Mouse (Mus musculus): ENCODE measurements around the gene Rab4b. TPM values are rescaled to one million over a fixed set of nuclear protein-coding genes. Genes with fewer than 3 reads are reported as not detected.
A peak's percentile ranks its signal among the peaks of the same experiment; 100 is the strongest.

The Rab4b gene
- polyA plus RNA-seq, 1 experiment from 2014 or later = 80.0 TPM

DNA sequence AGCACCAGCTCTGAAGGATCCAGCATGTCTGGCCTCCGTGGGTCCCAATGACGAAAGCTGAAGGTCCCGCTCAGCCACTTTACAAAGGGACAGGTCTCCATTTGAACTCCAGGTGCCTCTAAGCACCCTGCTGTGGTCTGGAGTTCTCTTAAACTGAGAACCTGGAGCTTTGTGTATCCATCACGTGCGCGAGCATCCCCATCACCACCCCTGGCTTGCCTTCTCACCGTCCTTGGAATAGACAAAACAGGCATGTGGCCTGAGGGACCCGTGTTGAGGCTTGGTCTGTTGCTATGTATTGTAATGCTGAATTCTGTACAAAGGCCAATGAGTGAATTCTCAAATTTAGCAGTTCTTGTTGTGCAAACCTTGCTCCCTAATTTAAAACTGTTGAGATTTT, 20.1 kb upstream of the Rab4b start:
- Histone ChIP-seq H3K36me3 (ENCODE audit: poor library complexity, severe bottlenecking) (peaks cover 32% of the 10 kb centered on the region), H3K4me3 (no peak overlapping the region), H3K4me1 (peaks cover 19% of the 10 kb centered on the region), H3K4me2 (no peak overlapping the region), H3K27ac (no peak overlapping the region), H3K9ac (no peak overlapping the region), H3K9me3 (replicated peaks) (no peaks in the 10 kb centered on the region), H3K27me3 (no peaks in the 10 kb centered on the region)
- WGBS = 95% methylated on average over 8 of the region's 8 CpGs
- no peak for ATAC-seq

DNA sequence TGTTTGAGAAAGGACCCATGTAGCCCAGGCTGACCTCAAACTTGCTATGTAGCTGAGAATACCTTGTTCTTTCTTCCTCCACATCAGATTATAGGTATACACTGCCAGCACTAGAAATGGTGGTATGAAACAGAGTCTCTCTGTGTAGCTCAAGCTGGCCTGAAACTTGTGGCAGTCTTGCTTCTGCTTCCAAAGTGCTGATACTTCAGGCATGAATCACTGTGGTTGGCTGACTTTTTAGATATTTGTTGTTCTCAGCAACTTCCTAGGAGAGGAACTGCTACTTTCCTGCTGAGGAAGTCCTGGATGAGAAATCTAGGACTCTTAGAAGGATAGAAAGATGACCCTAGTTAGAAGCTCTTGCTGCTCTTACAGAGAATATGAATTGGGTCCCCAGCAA, 19.7 kb upstream of the Rab4b start:
- H3K27me3 ChIP-seq = no peaks in the 10 kb centered on the region
- peaks cover 24% of the 10 kb centered on the region for H3K4me1 ChIP-seq
- ATAC-seq = no peak

DNA sequence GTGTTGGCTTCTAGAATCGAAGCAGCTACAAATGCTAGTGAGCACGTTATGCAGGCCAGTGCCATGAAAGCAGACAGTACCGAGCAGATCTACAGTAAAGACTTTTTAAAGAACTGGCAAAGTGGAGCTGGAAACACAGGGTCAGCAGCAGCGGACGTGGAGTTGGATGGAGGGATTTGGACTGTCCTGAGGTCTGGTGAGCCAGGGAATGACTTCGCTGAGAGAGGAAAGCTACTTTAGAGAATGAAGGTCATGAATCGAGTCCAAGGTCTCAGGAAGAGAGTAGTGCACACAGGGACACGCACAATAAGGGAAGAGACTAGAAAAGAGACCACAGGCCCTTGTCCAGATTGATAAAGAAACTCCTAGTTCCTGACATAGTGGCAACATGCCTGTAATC, 18.9 kb upstream of the Rab4b start:
- Histone ChIP-seq H3K27ac (no peak overlapping the region), H3K4me3 (no peak overlapping the region), H3K4me1 (peaks cover 29% of the 10 kb centered on the region), H3K9ac (no peak overlapping the region), H3K27me3 (no peaks in the 10 kb centered on the region), H3K4me2 (no peak overlapping the region), H3K36me3 (ENCODE audit: poor library complexity, severe bottlenecking) (peaks cover 32% of the 10 kb centered on the region), H3K9me3 (replicated peaks) (no peaks in the 10 kb centered on the region)
- ATAC-seq = no peak
- WGBS = 93% methylated on average over 8 of the region's 8 CpGs

More for the DNA sequence above, 19.7 kb upstream of the Rab4b start:
- Histone ChIP-seq H3K4me3 (no peak overlapping the region), H3K4me2 (no peak overlapping the region), H3K36me3 (ENCODE audit: poor library complexity, severe bottlenecking) (peaks cover 32% of the 10 kb centered on the region), H3K9ac (no peak overlapping the region), H3K9me3 (replicated peaks) (no peaks in the 10 kb centered on the region), H3K27ac (no peak overlapping the region)

DNA sequence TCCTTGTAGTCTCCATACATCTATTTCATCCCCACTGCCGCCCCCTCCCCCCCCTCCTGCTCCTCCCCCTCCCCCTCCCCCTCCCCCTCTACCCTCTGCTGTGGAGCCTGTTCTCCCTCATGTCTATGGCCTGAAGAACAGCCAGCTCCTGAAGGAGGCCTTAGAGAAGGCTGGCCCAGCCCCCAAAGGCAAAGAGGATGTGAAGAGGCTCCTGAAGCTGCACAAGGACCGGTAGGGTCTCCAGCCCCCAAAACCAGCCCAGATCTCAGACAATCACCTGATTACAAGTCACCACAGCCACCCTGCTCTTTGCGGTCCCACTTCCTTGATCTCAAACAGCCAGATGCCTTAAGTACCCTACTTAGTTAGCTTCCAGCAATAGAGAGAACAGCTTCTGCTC, 18.4 kb upstream of the Rab4b start:
- H3K27me3 ChIP-seq = no peaks in the 10 kb centered on the region
- H3K9ac ChIP-seq = no peak overlapping the region
- H3K4me1 ChIP-seq = peaks cover 30% of the 10 kb centered on the region
- H3K36me3 ChIP-seq (ENCODE audit: poor library complexity, severe bottlenecking) = peaks cover 32% of the 10 kb centered on the region
- H3K4me3 ChIP-seq = no peak overlapping the region
- H3K27ac ChIP-seq = no peak overlapping the region
- H3K4me2 ChIP-seq = 0 out of 2 replicates have a peak overlapping the region, but pooled peaks have one; percentile 88
- H3K9me3 ChIP-seq (replicated peaks) = no peaks in the 10 kb centered on the region
- 90% methylated on average over 3 of the region's 3 CpGs for whole genome bisulfite sequencing
- no peak for ATAC-seq

DNA sequence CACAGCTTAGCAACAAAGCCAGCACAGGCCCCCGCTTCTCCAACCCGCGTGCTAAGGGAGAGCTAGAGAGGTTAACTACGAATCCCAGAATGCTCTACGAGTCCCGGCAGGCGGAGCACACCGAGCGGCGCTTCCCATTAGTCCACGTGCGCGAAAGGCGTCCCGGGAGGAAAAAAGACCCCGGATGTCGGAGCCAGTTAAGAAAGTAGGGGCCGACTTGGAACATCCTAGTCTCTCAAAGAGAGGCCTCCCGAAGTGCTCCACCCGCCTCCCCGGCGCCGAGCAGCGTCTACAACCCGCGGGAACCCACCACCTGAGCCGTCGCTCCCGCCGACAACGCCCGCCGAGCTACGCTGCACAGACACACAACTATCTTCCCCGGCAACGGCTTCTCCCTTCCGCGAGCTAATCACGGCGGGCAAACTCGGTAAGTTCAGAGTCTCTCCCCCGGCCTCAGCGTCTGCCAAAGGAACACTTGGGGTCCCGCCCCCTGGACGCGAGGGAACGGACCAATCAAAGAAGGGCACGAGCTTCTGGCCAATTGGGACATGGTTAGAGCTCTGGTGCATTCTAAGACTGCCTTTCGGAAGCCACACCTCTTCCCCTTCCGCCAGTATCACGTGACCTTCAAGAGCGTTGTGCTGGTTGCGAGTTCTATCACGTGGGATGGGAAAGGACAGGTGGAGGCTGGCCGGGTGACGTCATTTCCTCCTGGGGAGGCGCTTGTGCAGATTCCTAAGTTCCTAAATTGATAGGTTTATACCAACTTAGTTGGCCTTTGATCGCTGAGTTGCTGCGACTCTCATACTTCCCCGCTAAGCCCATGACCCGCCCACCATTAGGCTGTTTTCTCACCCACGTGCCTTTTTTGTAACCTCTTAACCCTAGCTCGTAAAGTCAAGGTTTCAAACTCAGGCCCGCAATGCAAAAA, 17.2 kb upstream of the Rab4b start, which contains the start of the genes BC024978 and Snrpa:
Gene BC024978, plus strand, starts transcription at position 101 of the 931 bp plus-strand sequence.
Gene Snrpa, minus strand, starts transcription at position 591 of the 931 bp plus-strand sequence.
- Histone ChIP-seq H3K4me2 (peak within 1 kb of the TSS; percentile 88), H3K36me3 (ENCODE audit: poor library complexity, severe bottlenecking) (peaks cover 37% of the 10 kb centered on the region), H3K9me3 (replicated peaks) (no peaks in the 10 kb centered on the region), H3K27ac (peak within 1 kb of the TSS; percentile 98), H3K9ac (peak within 1 kb of the TSS; percentile 86), H3K4me1 (peaks cover 30% of the 10 kb centered on the region), H3K27me3 (no peaks in the 10 kb centered on the region), H3K4me3 (peak within 1 kb of the TSS; percentile 82)
- WGBS = 1% methylated on average over 61 of the region's 64 CpGs
- peak; percentile 98 for ATAC-seq

DNA sequence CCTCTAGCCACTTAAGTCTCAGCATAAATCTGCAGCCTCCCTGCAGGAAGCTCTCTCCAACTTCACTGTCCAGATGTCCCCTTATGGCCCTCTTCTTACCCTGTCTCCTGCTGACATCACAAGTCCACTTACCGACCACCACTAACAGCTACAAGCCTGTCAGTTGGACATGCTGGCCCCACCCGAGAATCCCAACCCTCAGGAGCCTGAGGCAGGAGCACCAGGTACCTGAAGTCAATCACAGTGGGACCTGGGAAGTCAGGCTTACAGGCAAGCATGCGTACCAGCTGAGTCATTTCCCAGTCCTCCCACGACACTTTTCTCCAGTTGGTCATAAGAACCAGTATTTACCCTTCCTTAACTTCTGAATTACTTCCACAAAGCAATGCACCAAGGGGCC, 15.0 kb upstream of the Rab4b start:
- H3K4me3 ChIP-seq = 0 out of 2 replicates have a peak overlapping the region, but pooled peaks have one; percentile 9
- 88% methylated on average over 4 of the region's 4 CpGs for WGBS
- no peak for ATAC-seq
- H3K9ac ChIP-seq = peak overlapping the region; percentile 27
- H3K4me2 ChIP-seq = peak overlapping the region; percentile 37
- H3K9me3 ChIP-seq (replicated peaks) = no peaks in the 10 kb centered on the region
- H3K36me3 ChIP-seq (ENCODE audit: poor library complexity, severe bottlenecking) = peaks cover 53% of the 10 kb centered on the region
- no peak overlapping the region for H3K27ac ChIP-seq
- H3K27me3 ChIP-seq = no peaks in the 10 kb centered on the region
- peaks cover 30% of the 10 kb centered on the region for H3K4me1 ChIP-seq

DNA sequence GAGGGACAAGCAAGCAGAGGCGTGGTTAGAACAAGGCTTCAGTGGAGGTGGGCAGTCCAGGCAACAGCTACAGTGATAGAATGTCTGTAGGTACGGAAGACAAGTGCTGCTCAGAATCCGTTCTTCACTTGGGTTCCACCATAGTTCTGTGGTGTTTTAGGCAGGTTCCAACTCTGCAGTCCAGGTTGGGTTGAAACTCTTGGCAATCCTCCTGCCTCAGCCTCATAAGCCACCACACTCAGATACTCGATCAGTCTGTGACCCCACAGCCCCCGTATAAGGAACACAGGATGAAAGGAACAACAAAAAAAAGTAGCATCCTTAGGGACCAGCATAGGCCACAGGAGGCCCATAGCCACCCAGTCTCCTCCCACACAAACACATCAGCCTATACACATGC, 13.7 kb upstream of the Rab4b start:
- Histone ChIP-seq H3K27me3 (no peaks in the 10 kb centered on the region), H3K4me1 (peaks cover 30% of the 10 kb centered on the region), H3K4me3 (no peak overlapping the region), H3K4me2 (no peak overlapping the region), H3K9me3 (replicated peaks) (no peaks in the 10 kb centered on the region), H3K36me3 (ENCODE audit: poor library complexity, severe bottlenecking) (peaks cover 66% of the 10 kb centered on the region), H3K27ac (no peak overlapping the region), H3K9ac (no peak overlapping the region)
- WGBS = 98% methylated on average over 5 of the region's 5 CpGs
- no peak for ATAC-seq

DNA sequence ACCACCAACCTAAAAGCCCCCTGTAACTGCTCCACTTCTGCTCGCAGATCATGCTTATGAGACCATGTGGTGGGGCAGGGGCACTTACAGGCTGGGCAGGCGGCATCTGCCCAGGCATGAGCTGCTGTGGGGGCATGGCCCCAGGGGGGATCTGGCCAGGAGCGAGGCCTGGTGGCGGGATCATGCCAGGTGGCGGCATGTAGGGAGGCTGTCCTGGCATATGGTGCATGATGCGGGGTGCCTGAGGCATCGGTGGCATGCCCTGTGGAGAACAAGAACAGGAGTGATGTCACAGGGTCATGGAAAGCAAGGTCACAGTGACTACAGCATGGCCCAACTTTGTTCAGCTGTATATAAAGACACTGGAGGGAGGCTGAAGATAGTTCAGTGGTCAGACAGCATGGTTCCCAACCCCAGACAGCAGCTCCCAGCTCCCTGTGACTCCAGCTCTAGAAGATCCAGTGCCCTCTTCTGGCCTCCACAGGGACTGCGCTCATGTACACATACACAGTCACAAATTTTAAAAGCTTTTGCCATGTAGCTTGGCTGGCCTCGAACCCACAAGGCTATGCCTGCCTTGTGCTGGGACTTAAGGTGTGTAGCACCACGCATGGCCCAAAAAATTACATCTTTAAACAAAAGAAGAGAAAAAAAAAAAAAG, 10.7 kb upstream of the Rab4b start:
- Histone ChIP-seq H3K9me3 (replicated peaks) (no peaks in the 10 kb centered on the region), H3K27me3 (no peaks in the 10 kb centered on the region), H3K9ac (no peak overlapping the region), H3K4me2 (no peak overlapping the region), H3K36me3 (ENCODE audit: poor library complexity, severe bottlenecking) (peaks cover 97% of the 10 kb centered on the region), H3K27ac (no peak overlapping the region), H3K4me3 (no peak overlapping the region), H3K4me1 (peaks cover 16% of the 10 kb centered on the region)
- ATAC-seq = no peak
- 94% methylated on average over 10 of the region's 10 CpGs for WGBS

DNA sequence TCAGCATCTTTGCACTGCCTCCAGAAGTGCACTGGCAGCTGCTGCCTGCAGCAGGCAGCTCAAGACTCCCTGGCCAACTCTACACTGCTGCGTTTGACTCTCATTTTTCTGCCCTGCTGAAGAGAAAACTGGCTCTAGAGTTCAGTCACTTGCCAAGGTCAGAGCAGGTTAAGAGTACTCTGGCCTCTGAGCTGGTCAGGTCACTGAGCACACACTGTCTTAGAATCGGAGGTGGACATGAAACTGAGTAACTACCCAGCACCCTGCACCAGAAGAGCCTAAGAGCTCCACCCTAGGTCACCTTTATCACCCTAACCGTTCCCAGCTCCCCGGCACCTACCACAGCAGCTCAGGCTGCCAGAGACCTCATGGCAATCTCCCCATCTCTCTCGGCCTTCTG, 7.3 kb upstream of the Rab4b start:
- WGBS = 93% methylated on average over 5 of the region's 5 CpGs

DNA sequence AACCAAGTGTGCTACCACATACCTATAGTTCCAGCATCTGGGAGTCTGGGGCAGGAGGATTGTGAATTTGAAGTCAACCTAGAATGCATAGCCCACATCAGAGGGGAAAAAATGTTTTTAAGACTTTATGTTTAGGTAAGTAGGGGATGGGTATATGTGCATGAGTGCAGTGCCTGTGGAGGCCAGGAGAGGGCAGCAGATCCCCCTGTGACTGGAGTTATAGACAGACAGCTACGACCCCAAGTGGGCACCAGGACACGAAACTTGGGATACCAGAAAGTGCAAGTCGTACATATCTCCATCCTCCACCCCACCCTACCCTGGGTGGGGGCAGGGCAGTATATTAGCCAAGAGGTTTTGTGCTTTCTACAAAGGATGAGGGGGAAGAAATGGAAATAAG, 6.3 kb upstream of the Rab4b start:
- H3K4me3 ChIP-seq = no peak overlapping the region

More for the DNA sequence above, 7.3 kb upstream of the Rab4b start:
- Histone ChIP-seq H3K27ac (no peak overlapping the region), H3K4me1 (no peaks in the 10 kb centered on the region), H3K4me2 (no peak overlapping the region), H3K27me3 (no peaks in the 10 kb centered on the region), H3K4me3 (no peak overlapping the region), H3K36me3 (ENCODE audit: poor library complexity, severe bottlenecking) (peaks cover 80% of the 10 kb centered on the region), H3K9me3 (replicated peaks) (no peaks in the 10 kb centered on the region), H3K9ac (no peak overlapping the region)
- no peak for ATAC-seq

DNA sequence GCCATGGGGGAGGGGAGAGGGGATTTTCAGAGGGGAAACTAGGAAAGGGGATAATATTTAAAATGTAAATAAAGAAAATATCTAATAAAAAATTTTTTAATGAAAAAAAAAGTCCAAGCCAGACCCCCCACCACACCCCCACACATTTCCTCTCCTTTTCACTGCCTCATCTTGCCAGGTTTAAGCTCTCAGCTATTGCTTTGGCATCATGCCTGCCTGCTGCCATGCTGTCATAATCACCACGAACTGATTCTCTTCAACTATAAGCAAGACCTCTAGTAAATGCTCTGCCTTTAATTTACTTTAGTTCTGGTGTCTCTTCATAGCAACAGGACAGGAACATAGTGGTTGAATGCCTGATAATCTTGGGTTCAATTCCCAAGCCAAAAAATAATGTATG, 3.8 kb upstream of the Rab4b start:
- Histone ChIP-seq H3K9me3 (replicated peaks) (no peaks in the 10 kb centered on the region), H3K4me3 (no peak overlapping the region), H3K9ac (no peak overlapping the region), H3K4me1 (peaks cover 17% of the 10 kb centered on the region), H3K36me3 (ENCODE audit: poor library complexity, severe bottlenecking) (peaks cover 45% of the 10 kb centered on the region), H3K27me3 (no peaks in the 10 kb centered on the region), H3K27ac (no peak overlapping the region), H3K4me2 (no peak overlapping the region)
- no peak for ATAC-seq
- 77% methylated on average over 1 of the region's 1 CpGs for WGBS

More for the DNA sequence above, 6.3 kb upstream of the Rab4b start:
- peaks cover 70% of the 10 kb centered on the region for H3K36me3 ChIP-seq (ENCODE audit: poor library complexity, severe bottlenecking)
- no peaks in the 10 kb centered on the region for H3K27me3 ChIP-seq
- ATAC-seq = no peak
- H3K4me2 ChIP-seq = no peak overlapping the region
- 69% methylated on average over 3 of the region's 3 CpGs for WGBS
- H3K9me3 ChIP-seq (replicated peaks) = no peaks in the 10 kb centered on the region
- no peak overlapping the region for H3K9ac ChIP-seq
- H3K27ac ChIP-seq = no peak overlapping the region
- H3K4me1 ChIP-seq = peaks cover 4% of the 10 kb centered on the region; the same call in 1 of the 2 replicates

All from forebrain, embryonic 13.5 days (tissue).